Mouse (Mus musculus): Measurements from ENCODE around the gene Uba7. TPM values are rescaled to one million over a fixed set of nuclear protein-coding genes. Genes with fewer than 3 reads are reported as not detected.
A peak's percentile ranks its signal among the peaks of the same experiment; 100 is the strongest.
"Not testable (repeated sequence)": the region's sequence is repeated elsewhere in the genome, so short reads cannot be mapped to it uniquely, and the experiment has no call there.

Uba7 gene
- total RNA-seq, 2 experiments from 2014 or later: 3.8 to 5.2 TPM

DNA sequence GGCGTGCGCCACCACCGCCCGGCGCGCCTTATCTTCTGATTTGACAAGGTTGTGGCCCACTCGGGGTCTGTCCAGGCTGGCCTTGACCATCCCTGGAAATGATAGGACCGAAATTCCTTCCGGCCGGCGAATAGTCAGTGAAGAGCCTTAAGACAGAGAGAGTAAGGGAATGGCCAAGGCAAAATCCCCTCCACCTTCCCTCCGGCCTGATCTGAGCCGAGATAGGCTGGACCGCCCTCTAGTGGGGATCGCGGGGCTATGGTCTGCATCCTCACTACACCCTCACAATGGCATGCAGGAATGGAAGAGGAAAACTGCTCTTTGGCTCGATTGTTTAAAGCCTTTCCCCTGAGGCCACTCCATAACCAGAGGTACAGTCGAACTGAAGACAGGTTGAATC lies 11.1 kb downstream of the Uba7 start:
- DNase-seq (ENCODE audit: extremely low spot score in 1 of 2, low spot score in 1 of 2): peak; percentile 67 to 73

GRCm38 (mm10) chr9:107987950-107988349 lies 12.6 kb downstream of the Uba7 start:
- no peak for DNase-seq (ENCODE audit: extremely low spot score in 1 of 2, low spot score in 1 of 2)

GRCm38 (mm10) chr9:107992197-107992596 lies 16.9 kb downstream of the Uba7 start, which contains the start of gene Cdhr4:
Gene Cdhr4, plus strand, starts transcription at chr9:107992497.
- no peak for DNase-seq (ENCODE audit: extremely low spot score in 1 of 2, low spot score in 1 of 2)

- no peak for DNase-seq (ENCODE audit: extremely low spot score in 1 of 2, low spot score in 1 of 2)
Measured at GRCm38 (mm10) chr9:107993013-107993412, 17.7 kb downstream of the Uba7 start.

GRCm38 (mm10) chr9:107994464-107994863 lies 19.2 kb downstream of the Uba7 start:
- DNase-seq (ENCODE audit: extremely low spot score in 1 of 2, low spot score in 1 of 2): no peak

DNA sequence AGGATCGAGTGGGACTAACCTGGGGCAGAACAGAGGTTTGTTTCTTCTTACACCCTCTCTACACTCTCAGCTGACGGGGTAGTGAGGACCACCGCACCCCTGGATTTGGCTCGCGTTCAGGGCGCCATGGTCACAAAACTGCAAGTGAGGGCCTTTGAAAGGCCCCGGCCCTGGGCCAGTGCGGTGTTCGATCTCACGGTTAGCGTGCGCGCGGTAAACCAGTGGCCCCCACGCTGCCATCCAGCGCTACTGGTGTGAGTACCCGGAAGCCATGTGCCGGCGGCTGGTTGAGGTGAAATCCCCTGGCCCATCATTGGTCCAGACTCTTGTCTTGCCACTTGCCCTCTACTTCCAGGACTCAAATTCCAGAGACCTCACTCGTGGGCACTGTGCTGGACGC lies 20.2 kb downstream of the Uba7 start:
- no peak for DNase-seq (ENCODE audit: extremely low spot score in 1 of 2, low spot score in 1 of 2)

DNA sequence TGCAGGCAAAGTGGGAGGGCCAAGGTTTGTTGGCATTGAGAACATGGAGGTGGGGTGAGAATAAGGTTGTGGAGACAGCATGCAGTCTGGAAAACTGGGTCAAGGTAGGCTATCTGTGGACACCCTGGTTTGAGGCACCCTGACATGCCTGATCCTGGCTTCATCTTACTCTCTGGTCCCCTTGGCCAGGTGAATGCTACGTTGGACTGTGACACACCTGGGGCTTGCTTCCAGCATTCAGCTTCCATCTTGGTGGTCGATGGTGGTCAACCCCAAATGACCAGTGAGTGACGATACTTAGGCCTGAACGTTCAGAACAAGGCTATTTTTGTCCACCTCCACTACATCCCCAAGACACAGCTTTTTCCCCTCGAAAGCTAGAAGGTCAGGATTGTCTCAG lies 20.7 kb downstream of the Uba7 start, which contains the start of gene Gm20662:
Gene Gm20662 (plus strand): TSS at position 301 of the 400 bp plus-strand sequence.
- no peak for DNase-seq (ENCODE audit: extremely low spot score in 1 of 2, low spot score in 1 of 2)

DNA sequence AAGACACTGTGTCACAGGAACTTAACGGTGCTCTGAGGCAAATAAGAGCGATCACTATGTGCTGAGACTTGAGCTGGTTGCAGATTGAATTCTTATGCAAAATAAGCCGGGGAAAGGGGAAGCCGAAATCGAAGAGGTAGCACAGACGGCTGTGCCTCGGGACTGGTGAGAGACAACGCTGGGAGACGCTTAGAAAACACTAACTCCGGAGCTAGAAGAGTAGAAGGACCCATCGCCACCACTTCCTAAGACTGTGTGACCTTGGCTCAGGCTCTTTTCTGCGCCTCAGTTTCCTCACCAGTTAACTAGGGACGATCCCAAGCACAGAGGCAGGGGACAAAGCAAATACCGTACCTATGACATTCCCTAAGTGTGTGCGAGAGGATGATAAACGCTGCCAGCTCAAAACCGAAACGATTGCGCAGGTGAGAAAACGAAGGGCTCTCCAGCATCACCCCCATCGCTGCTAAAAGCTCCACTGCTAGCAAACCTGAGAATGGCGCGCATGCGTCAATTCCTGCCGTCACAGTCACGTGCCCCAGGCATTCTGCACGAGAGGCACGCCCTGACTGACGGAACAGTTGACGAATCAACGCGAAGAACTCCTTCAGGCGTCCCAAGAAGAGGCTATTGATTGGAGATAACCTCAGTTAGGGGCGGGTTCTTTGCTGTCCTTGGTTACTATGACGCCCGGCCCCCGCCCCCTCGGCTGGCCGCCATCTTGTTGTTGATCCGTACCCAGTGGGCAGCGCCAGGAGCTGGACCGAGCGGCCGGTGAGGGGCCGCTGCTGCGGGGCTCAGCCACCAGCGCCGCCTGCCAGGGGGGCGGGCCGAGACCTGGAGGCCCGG lies 26.8 kb downstream of the Uba7 start, which contains the start of gene Ip6k1:
Gene Ip6k1 (plus strand): TSS at position 580 of the 849 bp plus-strand sequence.
- DNase-seq (ENCODE audit: extremely low spot score in 1 of 2, low spot score in 1 of 2): peak; percentile 99 to 100

GRCm38 (mm10) chr9:108002778-108003530 lies 27.6 kb downstream of the Uba7 start:
- peak in 1 of 2 experiments; percentile 41 for DNase-seq (ENCODE audit: extremely low spot score in 1 of 2, low spot score in 1 of 2)

DNA sequence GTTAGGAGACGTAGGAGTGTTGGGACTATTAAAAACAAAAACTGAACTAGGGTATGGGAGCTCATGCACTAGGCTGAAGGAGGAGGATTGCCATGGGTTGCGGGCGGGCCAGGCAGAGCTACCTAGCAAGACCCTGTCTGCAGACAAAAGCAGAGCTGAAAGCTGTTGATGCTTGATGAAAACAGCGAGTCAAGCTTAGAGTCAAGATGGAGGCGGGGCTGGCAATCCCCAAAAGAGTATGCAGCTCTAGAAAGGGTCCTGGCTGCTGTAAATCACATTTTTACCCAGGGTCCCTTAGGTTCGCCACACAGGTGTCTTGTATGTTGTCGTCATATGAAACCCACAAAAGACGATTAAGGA lies 28.2 kb downstream of the Uba7 start:
- no peak for DNase-seq (ENCODE audit: extremely low spot score in 1 of 2, low spot score in 1 of 2)

GRCm38 (mm10) chr9:108008041-108008440 lies 32.7 kb downstream of the Uba7 start:
- DNase-seq (ENCODE audit: extremely low spot score in 1 of 2, low spot score in 1 of 2): no peak

- DNase-seq (ENCODE audit: extremely low spot score in 1 of 2, low spot score in 1 of 2): no peak
Measured at GRCm38 (mm10) chr9:108010385-108010784, 35.1 kb downstream of the Uba7 start.

GRCm38 (mm10) chr9:108013577-108013976 lies 38.3 kb downstream of the Uba7 start:
- not testable (repeated sequence) for DNase-seq (ENCODE audit: extremely low spot score in 1 of 2, low spot score in 1 of 2)

GRCm38 (mm10) chr9:108017127-108017526 lies 41.8 kb downstream of the Uba7 start:
- no peak for DNase-seq (ENCODE audit: extremely low spot score in 1 of 2, low spot score in 1 of 2)

GRCm38 (mm10) chr9:108020741-108021140 lies 45.4 kb downstream of the Uba7 start:
- DNase-seq (ENCODE audit: extremely low spot score in 1 of 2, low spot score in 1 of 2): no peak

DNA sequence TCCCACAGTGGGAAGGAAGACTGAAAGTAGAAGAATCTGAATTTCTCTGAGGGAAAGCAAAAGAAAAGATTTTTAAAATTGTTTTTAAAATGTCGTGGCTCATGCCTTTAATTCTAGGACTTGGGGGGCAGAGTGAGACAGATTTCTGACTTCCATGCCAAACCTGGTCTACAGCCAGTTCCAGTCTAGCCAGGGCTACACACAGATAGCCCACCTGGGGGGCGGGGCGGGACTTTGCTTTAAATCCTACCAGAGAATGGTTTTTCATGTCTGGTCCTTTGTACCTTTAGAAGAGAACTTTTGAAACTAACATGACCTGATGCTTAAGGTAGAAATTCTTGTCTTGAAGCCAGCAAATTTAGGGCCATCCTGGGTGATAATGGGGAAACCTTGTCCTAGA lies 47.9 kb downstream of the Uba7 start:
- DNase-seq (ENCODE audit: extremely low spot score in 1 of 2, low spot score in 1 of 2): no peak

DNA sequence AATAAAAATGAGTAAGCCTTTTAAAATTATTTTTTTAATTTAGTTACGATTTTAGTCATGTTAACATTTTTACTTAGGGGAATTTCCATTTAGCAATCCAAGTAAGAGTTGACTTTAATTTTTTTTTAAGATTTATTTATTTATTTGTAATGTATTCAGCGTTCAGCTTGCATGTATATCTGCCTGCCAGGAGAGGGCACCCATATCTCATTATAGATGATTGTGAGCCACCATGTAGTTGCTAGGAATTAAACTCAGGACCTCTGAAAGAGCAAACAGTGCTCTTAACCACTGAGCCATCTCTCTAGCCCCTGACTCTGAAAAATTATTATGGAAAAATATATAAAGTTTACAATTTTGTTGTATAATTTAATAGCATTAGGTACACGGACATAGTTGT lies 51.3 kb downstream of the Uba7 start:
- DNase-seq (ENCODE audit: extremely low spot score in 1 of 2, low spot score in 1 of 2): no peak

DNA sequence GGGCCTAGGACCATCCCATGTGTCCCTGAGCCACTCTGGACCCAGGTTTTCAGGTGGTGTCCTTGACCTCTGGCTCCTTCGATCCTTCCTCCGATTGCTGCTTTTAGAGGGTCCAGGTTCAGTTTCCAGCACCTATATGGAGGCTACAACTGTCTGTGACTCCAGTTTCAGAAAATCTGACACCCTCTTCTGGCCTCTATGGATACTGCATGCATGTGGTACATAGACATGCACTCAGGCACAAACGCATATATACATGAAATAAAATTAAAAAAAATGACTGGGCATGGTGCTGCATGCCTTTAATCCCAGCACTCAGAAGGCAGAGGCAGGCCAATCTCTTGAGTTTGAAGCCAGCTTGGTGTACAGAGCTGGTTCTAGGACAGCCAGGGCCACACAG lies 52.6 kb downstream of the Uba7 start:
- DNase-seq (ENCODE audit: extremely low spot score in 1 of 2, low spot score in 1 of 2): no peak

- DNase-seq (ENCODE audit: extremely low spot score in 1 of 2, low spot score in 1 of 2): no peak
Measured at GRCm38 (mm10) chr9:108032126-108032525, 56.8 kb downstream of the Uba7 start.
